Mouse (Mus musculus): ENCODE results near the gene Cwc15.

GRCm38 (mm10) chr9:14533659-14534058 lies 33.2 kb downstream of the Cwc15 start:
- TF ChIP-seq CTCF (IDR thresholded peaks at IDR 0.05) (no peak), EP300 (IDR thresholded peaks at IDR 0.05) (no peak)

Data from lung, postnatal 0 days (tissue).